Mouse (Mus musculus): Measurements from ENCODE around the gene Lrrk2. TPM values are rescaled to one million over a fixed set of nuclear protein-coding genes. Genes with fewer than 3 reads are reported as not detected.
"Not testable (repeated sequence)": the region's sequence is repeated elsewhere in the genome, so short reads cannot be mapped to it uniquely, and the experiment has no call there.

The Lrrk2 gene
- polyA plus RNA-seq, 1 experiment from 2014 or later: 3.5 TPM

- no peak for ATAC-seq (ENCODE audit: extremely low read depth, insufficient number of reproducible peaks, low FRiP score, low TSS enrichment)
- Histone ChIP-seq H3K9ac (no peak overlapping the region), H3K27me3 (replicated peaks) (no peaks in the 10 kb centered on the region), H3K4me2 (no peak overlapping the region), H3K4me1 (no peaks in the 10 kb centered on the region), H3K4me3 (no peak overlapping the region), H3K27ac (replicated peaks) (no peak overlapping the region), H3K36me3 (peaks cover 37% of the 10 kb centered on the region), H3K9me3 (no peaks in the 10 kb centered on the region)
- WGBS: 63% methylated on average over 12 of the region's 12 CpGs
Observed at GRCm38 (mm10) chr15:91752111-91752510, 79.1 kb downstream of the Lrrk2 start.

GRCm38 (mm10) chr15:91753378-91754080, 80.6 kb downstream of the Lrrk2 start:
- Histone ChIP-seq H3K4me1 (no peaks in the 10 kb centered on the region), H3K27ac (replicated peaks) (no peak overlapping the region), H3K27me3 (replicated peaks) (no peaks in the 10 kb centered on the region), H3K4me3 (no peak overlapping the region), H3K4me2 (peak overlapping the region; percentile 52), H3K36me3 (peaks cover 29% of the 10 kb centered on the region), H3K9ac (no peak overlapping the region), H3K9me3 (no peaks in the 10 kb centered on the region)
- WGBS: 69% methylated on average over 14 of the region's 14 CpGs
- ATAC-seq (ENCODE audit: extremely low read depth, insufficient number of reproducible peaks, low FRiP score, low TSS enrichment): no peak

GRCm38 (mm10) chr15:91754546-91754945, 81.6 kb downstream of the Lrrk2 start:
- 24% methylated on average over 3 of the region's 3 CpGs for WGBS
- Histone ChIP-seq H3K4me3 (no peak overlapping the region; the same call in 1 of the 2 replicates), H3K4me2 (peak overlapping the region; percentile 52), H3K4me1 (no peaks in the 10 kb centered on the region), H3K36me3 (peaks cover 27% of the 10 kb centered on the region), H3K27me3 (replicated peaks) (no peaks in the 10 kb centered on the region), H3K9me3 (no peaks in the 10 kb centered on the region), H3K27ac (replicated peaks) (no peak overlapping the region), H3K9ac (no peak overlapping the region)
- ATAC-seq (ENCODE audit: extremely low read depth, insufficient number of reproducible peaks, low FRiP score, low TSS enrichment): no peak

GRCm38 (mm10) chr15:91755756-91756155, 82.8 kb downstream of the Lrrk2 start:
- Histone ChIP-seq H3K36me3 (peaks cover 16% of the 10 kb centered on the region), H3K9ac (no peak overlapping the region), H3K27me3 (replicated peaks) (no peaks in the 10 kb centered on the region), H3K4me3 (no peak overlapping the region), H3K4me2 (no peak overlapping the region), H3K4me1 (no peaks in the 10 kb centered on the region), H3K27ac (replicated peaks) (no peak overlapping the region), H3K9me3 (no peaks in the 10 kb centered on the region)
- ATAC-seq (ENCODE audit: extremely low read depth, insufficient number of reproducible peaks, low FRiP score, low TSS enrichment): no peak
- WGBS: 77% methylated on average over 16 of the region's 16 CpGs

- no peak overlapping the region for H3K4me3 ChIP-seq
- 0 out of 2 replicates have a peak, but pooled peaks cover 6% of the 10 kb centered on the region for H3K4me1 ChIP-seq
- H3K36me3 ChIP-seq: 0 out of 2 replicates have a peak, but pooled peaks cover 2% of the 10 kb centered on the region
- no peak overlapping the region for H3K9ac ChIP-seq
- no peaks in the 10 kb centered on the region for H3K9me3 ChIP-seq
- H3K27ac ChIP-seq (replicated peaks): no peak overlapping the region
- WGBS: 40% methylated on average over 4 of the region's 4 CpGs
- no peak overlapping the region for H3K4me2 ChIP-seq
- no peak for ATAC-seq (ENCODE audit: extremely low read depth, insufficient number of reproducible peaks, low FRiP score, low TSS enrichment)
- H3K27me3 ChIP-seq (replicated peaks): no peaks in the 10 kb centered on the region
Observed at GRCm38 (mm10) chr15:91772041-91772440, 99.1 kb downstream of the Lrrk2 start.

- no peak overlapping the region for H3K4me2 ChIP-seq
- H3K9me3 ChIP-seq: no peaks in the 10 kb centered on the region
- no peak overlapping the region for H3K27ac ChIP-seq (replicated peaks)
- no peak overlapping the region for H3K9ac ChIP-seq
- H3K27me3 ChIP-seq (replicated peaks): no peaks in the 10 kb centered on the region
- H3K4me1 ChIP-seq: no peaks in the 10 kb centered on the region
- WGBS: 85% methylated on average over 9 of the region's 9 CpGs
- ATAC-seq (ENCODE audit: extremely low read depth, insufficient number of reproducible peaks, low FRiP score, low TSS enrichment): no peak
- no peak overlapping the region for H3K4me3 ChIP-seq
- H3K36me3 ChIP-seq: peaks cover 13% of the 10 kb centered on the region; the same call in 1 of the 2 replicates
Observed at GRCm38 (mm10) chr15:91779166-91779565, 106.2 kb downstream of the Lrrk2 start.

- WGBS: 25% methylated on average over 6 of the region's 6 CpGs
- Histone ChIP-seq H3K4me1 (no peaks in the 10 kb centered on the region), H3K9me3 (no peaks in the 10 kb centered on the region), H3K4me3 (no peak overlapping the region), H3K36me3 (peaks cover 18% of the 10 kb centered on the region; the same call in 1 of the 2 replicates), H3K27ac (replicated peaks) (no peak overlapping the region), H3K9ac (no peak overlapping the region), H3K4me2 (no peak overlapping the region), H3K27me3 (replicated peaks) (no peaks in the 10 kb centered on the region)
- no peak for ATAC-seq (ENCODE audit: extremely low read depth, insufficient number of reproducible peaks, low FRiP score, low TSS enrichment)
Observed at GRCm38 (mm10) chr15:91781172-91781571, 108.2 kb downstream of the Lrrk2 start.

GRCm38 (mm10) chr15:91788338-91788737, 115.4 kb downstream of the Lrrk2 start:
- WGBS: 81% methylated on average over 11 of the region's 11 CpGs
- no peak overlapping the region for H3K4me2 ChIP-seq
- H3K36me3 ChIP-seq: peaks cover 25% of the 10 kb centered on the region
- H3K9me3 ChIP-seq: no peaks in the 10 kb centered on the region
- H3K4me1 ChIP-seq: 0 out of 2 replicates have a peak, but pooled peaks cover 3% of the 10 kb centered on the region
- no peak overlapping the region for H3K9ac ChIP-seq
- no peak for ATAC-seq (ENCODE audit: extremely low read depth, insufficient number of reproducible peaks, low FRiP score, low TSS enrichment)
- H3K27ac ChIP-seq (replicated peaks): no peak overlapping the region
- H3K4me3 ChIP-seq: no peak overlapping the region
- no peaks in the 10 kb centered on the region for H3K27me3 ChIP-seq (replicated peaks)

GRCm38 (mm10) chr15:91806463-91806862, 133.5 kb downstream of the Lrrk2 start:
- 66% methylated on average over 4 of the region's 4 CpGs for WGBS
- ATAC-seq (ENCODE audit: extremely low read depth, insufficient number of reproducible peaks, low FRiP score, low TSS enrichment): no peak
- no peak overlapping the region for H3K4me3 ChIP-seq
- no peaks in the 10 kb centered on the region for H3K9me3 ChIP-seq
- no peaks in the 10 kb centered on the region for H3K27me3 ChIP-seq (replicated peaks)
- no peak overlapping the region for H3K9ac ChIP-seq
- no peak overlapping the region for H3K27ac ChIP-seq (replicated peaks)
- no peaks in the 10 kb centered on the region for H3K4me1 ChIP-seq
- peaks cover 31% of the 10 kb centered on the region for H3K36me3 ChIP-seq
- H3K4me2 ChIP-seq: no peak overlapping the region

- Histone ChIP-seq H3K27ac (replicated peaks) (no peak overlapping the region), H3K36me3 (no peaks in the 10 kb centered on the region), H3K4me3 (no peak overlapping the region), H3K4me2 (no peak overlapping the region), H3K27me3 (replicated peaks) (no peaks in the 10 kb centered on the region), H3K9me3 (no peaks in the 10 kb centered on the region), H3K4me1 (no peaks in the 10 kb centered on the region), H3K9ac (no peak overlapping the region)
- WGBS: 66% methylated on average over 6 of the region's 6 CpGs
- no peak for ATAC-seq (ENCODE audit: extremely low read depth, insufficient number of reproducible peaks, low FRiP score, low TSS enrichment)
Observed at GRCm38 (mm10) chr15:91835319-91835718, 162.3 kb downstream of the Lrrk2 start.

- H3K9me3 ChIP-seq: no peaks in the 10 kb centered on the region
- ATAC-seq (ENCODE audit: extremely low read depth, insufficient number of reproducible peaks, low FRiP score, low TSS enrichment): no peak
- H3K4me2 ChIP-seq: no peak within 1 kb of the TSS
- no peaks in the 10 kb centered on the region for H3K27me3 ChIP-seq (replicated peaks)
- 79% methylated on average over 7 of the region's 7 CpGs for WGBS
- H3K4me1 ChIP-seq: no peaks in the 10 kb centered on the region
- no peak within 1 kb of the TSS for H3K27ac ChIP-seq (replicated peaks)
- H3K9ac ChIP-seq: no peak within 1 kb of the TSS
- H3K36me3 ChIP-seq: no peaks in the 10 kb centered on the region
- no peak within 1 kb of the TSS for H3K4me3 ChIP-seq
Observed at GRCm38 (mm10) chr15:91837965-91838364, 165.0 kb downstream of the Lrrk2 start, which contains the start of gene Smgc. TSS of gene Smgc (plus strand) at chr15:91838265.

- H3K27ac ChIP-seq (replicated peaks); H3K27me3 ChIP-seq (replicated peaks); ATAC-seq (ENCODE audit: extremely low read depth, insufficient number of reproducible peaks, low FRiP score, low TSS enrichment); H3K9ac ChIP-seq; H3K4me3 ChIP-seq; H3K9me3 ChIP-seq; H3K36me3 ChIP-seq; H3K4me2 ChIP-seq; H3K4me1 ChIP-seq: not testable (repeated sequence)
- WGBS: 37% methylated on average over 5 of the region's 5 CpGs
Observed at GRCm38 (mm10) chr15:91864130-91864529, 191.2 kb downstream of the Lrrk2 start.
